Mouse (Mus musculus): ENCODE data around the gene Pwwp2a.

Gene Pwwp2a

DNA sequence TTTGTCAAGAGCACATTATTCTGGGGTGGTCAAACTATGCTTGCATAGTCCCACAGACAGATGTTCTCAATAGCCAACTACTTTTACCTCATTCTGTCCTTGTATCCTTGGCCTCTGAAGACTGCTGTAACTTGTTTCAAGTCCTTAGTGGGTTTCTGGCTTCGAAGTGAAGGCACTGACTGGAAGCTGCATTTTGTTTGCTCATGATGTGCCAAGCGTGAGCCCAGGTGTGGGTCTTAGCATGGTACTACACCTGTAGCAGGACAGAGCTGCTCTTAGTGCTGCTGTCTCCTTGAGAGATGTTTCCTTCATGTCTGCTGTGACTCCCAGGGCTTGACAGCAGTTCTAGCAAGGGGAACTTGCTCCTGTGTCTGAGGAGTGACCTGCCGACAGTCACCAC, 41.6 kb downstream of the Pwwp2a start:
- no peak for DNase-seq (ENCODE audit: low read depth, low spot score)

DNA sequence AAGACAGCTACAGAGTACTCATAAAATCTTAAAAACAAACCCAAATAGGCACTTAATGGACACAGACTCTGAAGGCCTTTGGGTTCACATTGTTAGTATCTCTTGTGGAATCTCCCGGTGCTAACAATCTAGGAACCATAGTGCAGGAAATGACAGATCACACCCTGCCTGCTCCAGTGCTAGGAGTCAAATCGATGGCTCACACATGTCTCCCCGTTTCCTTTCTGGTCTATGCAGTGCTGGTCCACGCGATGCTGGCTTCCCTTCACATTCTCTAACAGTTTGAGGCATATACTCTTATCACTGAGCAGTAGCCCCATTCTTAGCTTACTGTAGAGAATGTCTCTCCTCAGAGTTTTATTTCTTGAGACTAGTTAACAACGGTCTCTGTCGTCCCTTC, 46.0 kb downstream of the Pwwp2a start:
- DNase-seq (ENCODE audit: low read depth, low spot score) = peak; percentile 24

DNA sequence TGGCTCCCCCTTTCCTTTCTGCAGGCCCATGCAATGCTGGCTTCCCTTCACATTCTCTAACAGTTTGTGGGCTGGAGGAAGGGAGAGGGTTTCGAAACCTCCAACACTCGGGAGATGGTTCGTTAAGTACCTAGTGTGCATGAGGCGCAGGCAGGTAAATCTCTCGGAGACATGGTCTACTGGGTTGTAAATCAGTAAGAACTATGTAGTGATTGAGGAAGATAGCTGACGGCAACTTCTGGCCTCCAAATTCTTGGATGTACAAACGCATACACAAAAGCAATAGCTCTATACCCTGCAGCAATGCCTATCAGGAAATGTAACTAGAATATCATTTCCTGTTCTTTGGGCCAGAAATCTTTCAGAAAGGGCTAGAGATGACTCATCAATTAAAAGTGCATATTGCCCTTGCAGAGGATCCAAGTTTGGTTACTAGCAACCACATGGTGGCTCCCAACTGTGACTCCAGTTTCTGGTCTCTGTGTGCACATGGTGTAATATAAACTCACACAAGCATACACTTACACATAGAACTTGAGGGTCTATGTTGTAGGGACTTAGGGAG, 47.0 kb downstream of the Pwwp2a start:
- peak; percentile 47 for DNase-seq (ENCODE audit: low read depth, low spot score)

DNA sequence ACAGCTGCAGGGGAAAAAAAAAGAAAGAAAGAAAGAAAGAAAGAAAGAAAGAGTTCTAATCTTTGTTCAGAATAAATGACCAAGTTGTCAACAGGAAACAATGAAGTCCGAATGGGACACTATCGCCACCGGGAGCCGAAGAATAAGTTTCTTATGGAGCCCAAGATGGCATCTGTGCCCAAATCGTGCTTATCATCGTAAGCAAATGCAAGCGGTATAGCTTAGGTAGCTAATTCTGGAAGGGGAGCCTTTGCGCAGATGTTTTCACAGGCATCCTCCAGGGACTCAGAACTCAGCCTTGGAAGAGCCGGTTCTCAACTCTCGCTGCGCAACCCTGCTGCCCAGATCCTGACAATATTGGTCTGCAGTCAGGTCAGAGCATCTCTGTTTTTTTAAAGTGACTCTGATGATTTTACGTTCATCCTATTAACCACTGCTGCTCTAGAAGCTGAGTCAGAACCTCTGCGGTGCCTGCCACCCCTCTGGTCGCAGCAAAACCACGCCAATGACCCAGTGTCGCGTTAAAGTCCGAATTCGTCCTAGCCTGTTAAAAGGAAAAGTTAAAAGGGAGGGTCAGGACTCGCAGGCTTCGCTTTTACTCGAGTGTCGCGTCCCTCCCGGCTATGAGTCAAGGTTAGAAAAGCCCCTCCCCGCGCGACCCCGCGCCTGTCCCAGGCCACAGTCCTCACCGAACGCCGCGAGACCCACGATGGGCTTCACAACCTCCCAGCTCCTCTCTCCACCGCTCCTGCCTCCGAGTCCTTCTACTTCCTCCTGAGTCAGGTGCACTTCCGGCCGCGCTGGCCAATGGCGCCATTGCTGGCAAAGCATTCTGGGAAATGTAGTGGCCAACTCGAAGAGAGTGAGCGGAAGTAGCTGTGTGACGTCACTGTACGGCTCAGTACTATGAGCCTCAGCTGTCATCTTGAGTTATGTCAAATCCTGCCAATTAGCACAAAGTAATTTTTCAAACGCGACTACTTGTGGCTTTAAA, 65.7 kb downstream of the Pwwp2a start, which contains the start of gene Ttc1:
TSS of gene Ttc1 (minus strand) at position 776 of the 994 bp plus-strand sequence.
- peak; percentile 97 for DNase-seq (ENCODE audit: low read depth, low spot score)

DNA sequence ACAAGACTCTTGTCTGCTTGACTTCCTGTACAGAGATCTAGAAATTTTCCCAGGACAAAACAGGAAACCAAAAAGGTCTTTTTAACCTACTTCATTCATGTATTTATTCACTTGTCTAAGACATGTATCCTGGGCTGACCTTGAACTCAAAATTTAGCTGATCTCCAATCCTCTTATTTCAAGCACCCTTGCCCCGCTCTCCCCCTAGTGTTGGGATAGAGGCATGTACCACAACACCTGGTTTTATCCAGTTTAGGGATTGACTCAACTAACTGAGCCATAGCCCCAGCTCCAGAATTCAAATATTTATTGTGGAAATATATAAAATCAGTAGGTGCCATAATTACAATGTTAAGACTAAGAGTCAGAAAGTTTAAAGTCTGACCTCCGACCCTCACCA, 69.7 kb downstream of the Pwwp2a start:
- no peak for DNase-seq (ENCODE audit: low read depth, low spot score)

DNA sequence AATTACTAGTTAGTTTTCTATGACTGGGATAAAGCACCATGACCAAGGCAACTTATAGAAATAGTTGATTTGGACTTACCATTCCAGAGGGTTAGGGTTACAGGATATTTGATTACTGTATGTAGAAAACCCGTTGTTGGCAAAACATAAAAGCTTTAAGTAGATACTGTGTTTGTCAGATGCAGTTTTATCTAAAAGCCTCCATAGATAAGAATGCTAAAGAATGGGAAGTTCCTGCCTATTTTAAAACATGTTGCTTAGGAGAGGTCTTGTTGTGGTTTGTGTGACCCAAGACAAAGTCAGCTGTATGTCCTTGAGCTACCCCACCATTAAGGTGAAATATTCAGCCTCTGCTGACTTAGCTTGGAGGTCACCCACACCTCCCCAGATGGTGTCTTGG, 72.8 kb downstream of the Pwwp2a start:
- no peak for DNase-seq (ENCODE audit: low read depth, low spot score)

DNA sequence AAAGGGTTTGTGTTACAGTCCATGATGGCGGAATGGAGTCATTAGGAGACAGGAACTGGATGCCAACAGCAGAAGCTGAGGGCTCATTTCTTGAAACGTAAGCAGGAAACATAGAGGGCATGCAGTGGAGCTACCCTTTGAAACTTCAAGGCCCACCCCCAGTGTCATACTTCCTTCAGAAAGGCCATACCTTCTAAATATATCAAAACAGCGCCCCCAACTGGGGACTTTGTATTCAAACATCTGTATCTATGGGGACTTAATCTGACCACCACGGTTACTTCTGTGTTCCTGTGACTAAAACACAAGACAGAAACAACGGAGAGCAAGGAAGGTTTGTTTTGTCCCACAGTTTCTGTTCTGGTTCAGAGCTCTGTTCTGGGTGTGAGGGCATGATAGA, 73.6 kb downstream of the Pwwp2a start:
- peak; percentile 25 for DNase-seq (ENCODE audit: low read depth, low spot score)

DNA sequence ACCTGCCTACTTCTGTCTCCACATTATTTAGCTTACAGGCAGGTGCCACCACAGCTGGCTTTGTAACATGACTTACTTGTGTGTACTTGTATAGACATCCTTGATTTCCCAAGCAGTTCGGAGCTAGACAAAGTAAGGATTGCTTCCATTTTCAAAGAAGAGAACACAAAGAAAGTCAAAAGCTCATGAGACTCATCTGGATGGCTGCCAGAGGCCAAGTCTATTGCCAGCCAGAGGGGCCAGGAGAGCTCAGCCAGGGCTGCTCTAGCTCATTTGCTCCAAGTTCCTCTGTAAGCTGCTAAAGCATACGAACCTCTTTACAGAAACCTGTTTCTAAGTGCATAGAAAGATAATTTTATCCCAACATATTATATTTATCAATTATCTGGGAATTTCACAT, 76.6 kb downstream of the Pwwp2a start:
- no peak for DNase-seq (ENCODE audit: low read depth, low spot score)

DNA sequence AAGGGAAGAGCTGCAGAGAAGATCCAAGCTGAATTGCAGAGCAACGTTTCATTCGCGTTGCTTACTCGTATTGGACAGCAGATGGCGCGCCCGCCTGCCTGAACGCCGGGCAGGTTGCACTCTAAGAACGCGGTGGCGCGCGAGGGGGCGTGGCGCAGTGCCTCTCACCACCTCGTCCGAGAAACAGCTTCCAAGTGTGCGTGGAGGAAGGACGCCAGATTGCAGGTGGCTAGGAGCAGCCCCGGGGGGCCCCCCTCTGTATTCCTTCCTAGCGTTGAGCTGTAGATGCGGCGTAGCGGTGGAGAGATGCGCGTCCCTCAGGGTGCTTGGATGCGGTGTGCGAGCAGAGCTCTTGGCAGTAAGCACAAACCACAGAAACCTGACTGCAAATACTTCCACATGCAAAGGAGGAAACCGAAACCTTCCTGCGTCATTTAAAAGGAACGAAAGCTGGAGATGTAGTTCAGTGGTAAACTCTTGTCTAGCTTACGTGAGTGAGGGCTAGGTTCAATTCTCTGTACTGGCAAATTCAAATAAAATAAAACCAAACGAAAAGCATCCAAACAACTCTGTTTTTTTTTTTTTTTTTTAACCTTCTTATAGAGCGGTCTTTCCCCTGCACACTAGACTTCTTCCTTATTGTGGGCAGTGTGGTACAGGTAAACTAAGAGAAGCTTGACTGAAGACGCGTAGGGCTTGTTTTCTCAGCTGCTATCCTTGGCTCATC, 85.3 kb downstream of the Pwwp2a start:
- DNase-seq (ENCODE audit: low read depth, low spot score) = peak; percentile 87

DNA sequence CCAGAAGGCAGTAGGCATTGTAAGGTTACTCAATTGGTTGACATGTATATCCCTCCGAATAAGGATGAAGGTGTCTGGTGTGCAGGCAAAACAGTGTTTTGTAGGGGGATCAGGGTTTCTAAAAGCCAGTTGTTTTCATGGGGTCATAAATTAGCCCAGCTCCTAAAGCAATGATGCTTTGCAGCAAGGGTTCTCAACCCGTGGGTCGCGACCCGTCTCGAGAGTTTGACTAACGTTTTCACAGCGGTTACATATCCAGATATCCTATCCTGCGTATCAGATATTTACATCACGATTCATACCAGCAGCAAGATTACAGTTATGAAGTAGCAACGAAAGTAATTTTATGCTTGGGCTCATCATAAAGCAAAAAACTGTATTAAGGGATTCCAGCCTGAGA, 86.0 kb downstream of the Pwwp2a start:
- no peak for DNase-seq (ENCODE audit: low read depth, low spot score)

DNA sequence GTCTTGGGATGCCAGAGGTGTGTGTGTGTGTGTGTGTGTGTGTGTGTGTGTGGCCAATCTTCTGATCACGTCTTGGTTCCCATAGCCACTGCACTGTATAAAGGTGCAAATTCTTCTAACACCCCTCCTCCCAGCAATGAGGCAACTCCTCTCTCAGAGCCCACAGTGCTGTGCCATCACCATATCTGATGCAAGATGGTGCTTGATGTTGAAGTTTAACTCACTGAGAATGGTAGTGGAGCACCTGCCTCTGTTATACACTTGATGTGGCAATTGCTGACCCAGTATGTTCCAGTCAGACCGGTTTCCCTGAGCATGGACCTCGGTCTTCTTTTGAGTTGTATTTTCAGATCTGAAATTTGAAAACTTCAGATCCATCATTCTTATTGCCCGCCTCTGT, 88.3 kb downstream of the Pwwp2a start:
- no peak for DNase-seq (ENCODE audit: low read depth, low spot score)
